ENCODE assay signal across 8 mouse cellular contexts in genomic region chr3:58690619-58691373, GRCm38 (mm10). TPM values are rescaled to one million over a fixed set of nuclear protein-coding genes. Genes with fewer than 3 reads are reported as not detected.
DNase-seq lines count a peak whose midpoint lies in the region; ATAC-seq and TF ChIP-seq lines count a peak whose summit lies in the region.

No protein-coding gene starts in this region.

- H3K9ac ChIP-seq in forebrain, postnatal 0 days: peak overlapping the region; percentile 88
- peak overlapping the region; percentile 78 for H3K9ac ChIP-seq in lung, embryonic 15.5 days

- H3K27me3 ChIP-seq in forebrain, postnatal 0 days (ENCODE audit: insufficient read depth, low read length): no peaks in the 10 kb centered on the region
- H3K27me3 ChIP-seq in lung, embryonic 15.5 days: no peaks in the 10 kb centered on the region

- H3K4me2 ChIP-seq in forebrain, postnatal 0 days (ENCODE audit: low read depth): peak overlapping the region; percentile 79
- H3K4me2 ChIP-seq in lung, embryonic 15.5 days: peak overlapping the region; percentile 97

- H3K36me3 ChIP-seq in forebrain, postnatal 0 days (ENCODE audit: insufficient read depth): no peaks in the 10 kb centered on the region
- no peaks in the 10 kb centered on the region for H3K36me3 ChIP-seq in lung, embryonic 15.5 days

- peak; percentile 7 for ATAC-seq in forebrain, postnatal 0 days
- ATAC-seq in hematopoietic stem cell, adult 5-6 weeks (replicated peaks in 1 of 2; ENCODE audit: insufficient read depth in 1 of 2, low FRiP score in 2 of 2, low TSS enrichment in 1 of 2, low read depth in 1 of 2, poor library complexity in 2 of 2, severe bottlenecking in 2 of 2): peak; percentile 63 to 70
- no peak for ATAC-seq in lung, embryonic 15.5 days (ENCODE audit: borderline replicate concordance, extremely low read depth, low FRiP score, low TSS enrichment)

- peaks cover 17% of the 10 kb centered on the region; the same call in 1 of the 2 replicates for H3K4me1 ChIP-seq in forebrain, postnatal 0 days (ENCODE audit: insufficient read depth)
- H3K4me1 ChIP-seq in lung, embryonic 15.5 days: peaks cover 10% of the 10 kb centered on the region
- H3K4me1 ChIP-seq in olfactory bulb, adult 2 months (ENCODE audit: control insufficient read depth, insufficient read depth, low read length): peaks cover 6% of the 10 kb centered on the region; the same call in 1 of the 2 replicates

- no peaks in the 10 kb centered on the region for H3K9me3 ChIP-seq in forebrain, postnatal 0 days (ENCODE audit: low read length)
- H3K9me3 ChIP-seq in lung, embryonic 15.5 days: no peaks in the 10 kb centered on the region

- TF ChIP-seq POLR2A in olfactory bulb, adult 2 months (IDR thresholded peaks at IDR 0.05; ENCODE audit: insufficient read depth, low read depth, low read length): no peak

- WGBS in forebrain, postnatal 0 days: under 1% methylated on average over 24 of the region's 24 CpGs
- WGBS in lung, embryonic 15.5 days: 1% methylated on average over 24 of the region's 24 CpGs
- under 1% methylated on average over 24 of the region's 24 CpGs for WGBS in olfactory bulb, adult 2 months

- peak overlapping the region; percentile 90 for H3K27ac ChIP-seq in forebrain, postnatal 0 days (ENCODE audit: low read depth, low read length)
- peak overlapping the region; percentile 94 for H3K27ac ChIP-seq in lung, embryonic 15.5 days
- H3K27ac ChIP-seq in olfactory bulb, adult 2 months (ENCODE audit: insufficient read depth, low read depth, low read length): no peak overlapping the region

- H3K4me3 ChIP-seq in forebrain, postnatal 0 days (ENCODE audit: low read depth, low read length): peak overlapping the region; percentile 84
- H3K4me3 ChIP-seq in lung, embryonic 15.5 days: peak overlapping the region; percentile 93
- H3K4me3 ChIP-seq in olfactory bulb, adult 2 months (ENCODE audit: insufficient read depth, low read depth, low read length): peak overlapping the region; percentile 88

- no peak for TF ChIP-seq CTCF in forebrain, postnatal 0 days (IDR thresholded peaks at IDR 0.05; ENCODE audit: low read depth)
- no peak for TF ChIP-seq CTCF in olfactory bulb, adult 2 months (IDR thresholded peaks at IDR 0.05; ENCODE audit: insufficient read depth, low read depth, low read length)

- peak; percentile 73 for DNase-seq in MEL-GATA-1-ER (ENCODE audit: extremely low read depth, low read depth)
- peak; percentile 84 for DNase-seq in cerebellum, adult 8-10 months
- DNase-seq in forebrain, postnatal 0 days: peak; percentile 75
- peak; percentile 32 for DNase-seq in layer of hippocampus, adult 9-10 months (ENCODE audit: low spot score)
- DNase-seq in thymus, adult 18-20 months: peak; percentile 23 to 51

RNA-seq across cellular contexts. Expression of gene Siah2, which starts 1.4 kb away (rescaled TPM):
- 22.1 and 25.2 TPM in 2 replicates for total RNA-seq in forebrain, postnatal 0 days (2014; rRNA removed)
- 11.2 and 13.6 TPM in 2 replicates for polyA plus RNA-seq in forebrain, postnatal 0 days (2015; fragmentation: Nextera tagmentation; extraction: Ambion mirVana)
- 16.0 and 18.1 TPM in 2 replicates for total RNA-seq in hematopoietic stem cell, adult 5-6 weeks (2017)
- 5.0 and 5.2 TPM in 2 replicates for polyA plus RNA-seq in lung, embryonic 15.5 days (2015; fragmentation: Nextera tagmentation; extraction: Ambion mirVana)
- polyA plus RNA-seq in olfactory bulb, adult 2 months (2012; ENCODE audit: insufficient read depth, insufficient read length, low replicate concordance, missing spikeins): not detected in 2 replicates

RNA-seq across cellular contexts. Expression of gene Erich6, which starts 53.8 kb away (rescaled TPM):
- 0.29 and 0.92 TPM in 2 replicates for total RNA-seq in forebrain, postnatal 0 days (2014; rRNA removed)
- polyA plus RNA-seq in forebrain, postnatal 0 days (2015; fragmentation: Nextera tagmentation; extraction: Ambion mirVana): 0.33 and 0.45 TPM in 2 replicates
- not detected in 2 replicates for total RNA-seq in hematopoietic stem cell, adult 5-6 weeks (2017)
- not detected in 2 replicates for polyA plus RNA-seq in lung, embryonic 15.5 days (2015; fragmentation: Nextera tagmentation; extraction: Ambion mirVana)
- polyA plus RNA-seq in olfactory bulb, adult 2 months (2012; ENCODE audit: insufficient read depth, insufficient read length, low replicate concordance, missing spikeins): not detected in 2 replicates

Comparison
In these comparisons a context has a peak if more than half of its experiments do, and no peak if none do; other contexts are left out.
1. DNase-seq: peak in every context shown above with its lines; median percentile 84 in cerebellum, adult 8-10 months; 75 in forebrain, postnatal 0 days; 73 in MEL-GATA-1-ER; 37 in thymus, adult 18-20 months; 32 in layer of hippocampus, adult 9-10 months.